8 mouse cellular contexts compared by ENCODE assay signal in genomic region chr10:75517758-75518143, GRCm38 (mm10). TPM values are rescaled to one million over a fixed set of nuclear protein-coding genes. Genes with fewer than 3 reads are reported as not detected.
A peak's percentile ranks its signal among the peaks of the same experiment; 100 is the strongest.
DNase-seq lines count a peak whose midpoint lies in the region; ATAC-seq and TF ChIP-seq lines count a peak whose summit lies in the region.

Gene Gucd1, minus strand, starts transcription at chr10:75517972.

- H3K36me3 ChIP-seq in C2C12 (ENCODE audit: control insufficient read depth, insufficient read depth) (peaks cover 40% of the 10 kb centered on the region), myocyte (ENCODE audit: control insufficient read depth, insufficient read depth) (peaks cover 21% of the 10 kb centered on the region)
- peaks cover 71% of the 10 kb centered on the region for H3K36me3 ChIP-seq in erythroblast, embryonic 14.5 days (ENCODE audit: control insufficient read depth)
- H3K36me3 ChIP-seq in heart, embryonic 11.5 days (ENCODE audit: control insufficient read depth, insufficient read depth, low read length), result peaks cover 13% of the 10 kb centered on the region
- H3K36me3 ChIP-seq in kidney, embryonic 16.5 days (ENCODE audit: insufficient read depth, low read length), result peaks cover 28% of the 10 kb centered on the region
- peaks cover 10% of the 10 kb centered on the region for H3K36me3 ChIP-seq in liver, adult 2 months (ENCODE audit: control insufficient read depth, insufficient read depth, low read length)
- H3K36me3 ChIP-seq in splenic B cell, adult 2 months (ENCODE audit: control insufficient read depth, insufficient read depth, low read length, poor library complexity, severe bottlenecking), result peaks cover 2% of the 10 kb centered on the region; the same call in 1 of the 2 replicates

- peak; percentile 99 for DNase-seq in brain, embryonic 14.5 days (ENCODE audit: low read depth)
- DNase-seq in liver, adult 2 months (ENCODE audit: extremely low read depth, low read depth, low spot score), result peak; percentile 88
- peak; percentile 96 for DNase-seq in splenic B cell, adult 2 months (ENCODE audit: low read depth, low spot score)

- H3K9ac ChIP-seq in heart, embryonic 11.5 days (ENCODE audit: low read depth, low read length), result peak within 1 kb of the TSS; percentile 94
- peak within 1 kb of the TSS; percentile 88 for H3K9ac ChIP-seq in kidney, embryonic 16.5 days (replicated peaks; ENCODE audit: low read length)
- H3K9ac ChIP-seq in liver, adult 2 months (ENCODE audit: low read depth, low read length), result peak within 1 kb of the TSS; percentile 99

- TF ChIP-seq POLR2A in brain, embryonic 14.5 days (IDR thresholded peaks at IDR 0.05; ENCODE audit: borderline replicate concordance, extremely low read depth, insufficient read depth, insufficient read length, poor library complexity, severe bottlenecking), result peak; percentile 45; the same call in 1 of the 2 replicates
- TF ChIP-seq POLR2A in liver, adult 2 months (IDR thresholded peaks at IDR 0.05; ENCODE audit: extremely low read depth, insufficient read depth, low read length), result peak; percentile 66; the same call in 1 of the 2 replicates
- TF ChIP-seq POLR2A in myocyte (IDR thresholded peaks at IDR 0.05; ENCODE audit: insufficient read length, low read depth), result peak; percentile 81

- H3K9me3 ChIP-seq in erythroblast, embryonic 14.5 days (ENCODE audit: control insufficient read depth, low read length), result no peaks in the 10 kb centered on the region
- H3K9me3 ChIP-seq in heart, embryonic 11.5 days (replicated peaks; ENCODE audit: control insufficient read depth, low read length), result no peaks in the 10 kb centered on the region
- no peaks in the 10 kb centered on the region for H3K9me3 ChIP-seq in kidney, embryonic 16.5 days (ENCODE audit: low read length)

- H3ac ChIP-seq in C2C12 (ENCODE audit: control insufficient read depth, insufficient read length, low read depth) (peak within 1 kb of the TSS; percentile 89), myocyte (ENCODE audit: control insufficient read depth, insufficient read length) (peak within 1 kb of the TSS; percentile 51)

- H3K27ac ChIP-seq in heart, embryonic 11.5 days (ENCODE audit: low read depth, low read length), result peak within 1 kb of the TSS; percentile 89
- peak within 1 kb of the TSS; percentile 97 for H3K27ac ChIP-seq in kidney, embryonic 16.5 days (ENCODE audit: low read length)
- H3K27ac ChIP-seq in liver, adult 2 months (replicated peaks; ENCODE audit: insufficient read depth, low read depth, low read length), result peak within 1 kb of the TSS; percentile 100

- H3K4me3 ChIP-seq in C2C12 (ENCODE audit: insufficient read depth, poor library complexity, severe bottlenecking), result peak within 1 kb of the TSS; percentile 97
- peak within 1 kb of the TSS; percentile 85 for H3K4me3 ChIP-seq in erythroblast, embryonic 14.5 days (replicated peaks)
- H3K4me3 ChIP-seq in heart, embryonic 11.5 days (ENCODE audit: low read depth, low read length), result peak within 1 kb of the TSS; percentile 93
- peak within 1 kb of the TSS; percentile 85 for H3K4me3 ChIP-seq in kidney, embryonic 16.5 days (ENCODE audit: low read length)
- peak within 1 kb of the TSS; percentile 92 for H3K4me3 ChIP-seq in liver, adult 2 months (ENCODE audit: insufficient read depth, low read depth, low read length)
- peak within 1 kb of the TSS; percentile 80 for H3K4me3 ChIP-seq in myocyte

- under 1% methylated on average over 20 of the region's 20 CpGs for WGBS in heart, embryonic 11.5 days (ENCODE audit: insufficient replicate concordance)
- WGBS in kidney, embryonic 16.5 days, result under 1% methylated on average over 20 of the region's 20 CpGs
- WGBS in liver, adult 2 months, result under 1% methylated on average over 20 of the region's 20 CpGs

- H3K79me2 ChIP-seq in C2C12 (ENCODE audit: control insufficient read depth, insufficient read depth) (peaks cover 86% of the 10 kb centered on the region), myocyte (ENCODE audit: control insufficient read depth, insufficient read depth) (peaks cover 76% of the 10 kb centered on the region)
- H3K79me2 ChIP-seq in liver, adult 2 months (ENCODE audit: control insufficient read depth, insufficient read depth, low read length), result peaks cover 38% of the 10 kb centered on the region; the same call in 1 of the 2 replicates

- H3K79me3 ChIP-seq in C2C12 (ENCODE audit: low read depth), result peaks cover 58% of the 10 kb centered on the region

- H3K4me2 ChIP-seq in heart, embryonic 11.5 days, result peak within 1 kb of the TSS; percentile 88
- H3K4me2 ChIP-seq in kidney, embryonic 16.5 days (replicated peaks; ENCODE audit: low read depth, low read length), result peak within 1 kb of the TSS; percentile 91
- H3K4me2 ChIP-seq in myocyte (ENCODE audit: low read depth), result peak within 1 kb of the TSS; percentile 91

- peak; percentile 81 for ATAC-seq in heart, embryonic 11.5 days (replicated peaks; ENCODE audit: insufficient number of reproducible peaks, low FRiP score, low TSS enrichment)
- ATAC-seq in kidney, embryonic 16.5 days (ENCODE audit: low FRiP score, low TSS enrichment), result peak; percentile 91

- peaks cover 74% of the 10 kb centered on the region for H3K4me1 ChIP-seq in erythroblast, embryonic 14.5 days (ENCODE audit: control insufficient read depth)
- H3K4me1 ChIP-seq in heart, embryonic 11.5 days (ENCODE audit: control insufficient read depth, insufficient read depth, low read length), result peaks cover 29% of the 10 kb centered on the region
- H3K4me1 ChIP-seq in kidney, embryonic 16.5 days (ENCODE audit: insufficient read depth, low read length), result peaks cover 23% of the 10 kb centered on the region
- H3K4me1 ChIP-seq in liver, adult 2 months (ENCODE audit: control insufficient read depth, insufficient read depth, low read length), result peaks cover 32% of the 10 kb centered on the region

- H3K27me3 ChIP-seq in C2C12 (ENCODE audit: control insufficient read depth, insufficient read depth, insufficient read length) (no peaks in the 10 kb centered on the region), myocyte (ENCODE audit: control insufficient read depth, insufficient read depth, insufficient read length) (no peaks in the 10 kb centered on the region)
- H3K27me3 ChIP-seq in erythroblast, embryonic 14.5 days (ENCODE audit: control insufficient read depth), result no peaks in the 10 kb centered on the region
- no peaks in the 10 kb centered on the region for H3K27me3 ChIP-seq in heart, embryonic 11.5 days (ENCODE audit: control insufficient read depth, insufficient read depth, low read length)
- H3K27me3 ChIP-seq in kidney, embryonic 16.5 days (ENCODE audit: insufficient read depth, low read length), result no peaks in the 10 kb centered on the region
- no peaks in the 10 kb centered on the region for H3K27me3 ChIP-seq in liver, adult 2 months (ENCODE audit: control insufficient read depth, insufficient read depth, low read length)
- no peaks in the 10 kb centered on the region for H3K27me3 ChIP-seq in splenic B cell, adult 2 months (ENCODE audit: control insufficient read depth, insufficient read depth, low read length, poor library complexity, severe bottlenecking)

- no peak for TF ChIP-seq CTCF in C2C12 (IDR thresholded peaks at IDR 0.05; ENCODE audit: control insufficient read depth, insufficient read depth, insufficient read length)
- no peak for TF ChIP-seq CTCF in brain, embryonic 14.5 days (IDR thresholded peaks at IDR 0.05; ENCODE audit: borderline replicate concordance, extremely low read depth, insufficient read depth, insufficient read length)
- TF ChIP-seq CTCF in liver, adult 2 months (IDR thresholded peaks at IDR 0.05; ENCODE audit: low read depth, low read length), result no peak

TF ChIP-seq in C2C12, 6 proteins besides CTCF, POLR2A, EP300 and RAD21:
- peak; percentile 96 for TF ChIP-seq MAX (IDR thresholded peaks at IDR 0.05)
- TF ChIP-seq MYOG (IDR thresholded peaks at IDR 0.05; ENCODE audit: control insufficient read depth, extremely low read depth, insufficient read length), result no peak

TF ChIP-seq in myocyte, 11 proteins besides CTCF, POLR2A, EP300 and RAD21:
- peak; percentile 2 for TF ChIP-seq USF1 (IDR thresholded peaks at IDR 0.05; ENCODE audit: low read depth)
- 0 out of 2 replicates have a peak, but pooled peaks have one; percentile 0 for TF ChIP-seq CEBPB (IDR thresholded peaks at IDR 0.05; ENCODE audit: insufficient read depth, poor library complexity, severe bottlenecking)
- TF ChIP-seq MYOD1 (IDR thresholded peaks at IDR 0.05; ENCODE audit: control insufficient read depth in 1 of 3, insufficient read length in 2 of 3, low read depth in 2 of 3), result no peak
- no peak for TF ChIP-seq E2F4 (IDR thresholded peaks at IDR 0.05; ENCODE audit: insufficient read depth)
- peak; percentile 13 for TF ChIP-seq MAX (IDR thresholded peaks at IDR 0.05; ENCODE audit: low read depth)
- TF ChIP-seq POLR2AphosphoS2 (IDR thresholded peaks at IDR 0.05; ENCODE audit: insufficient read length, low read depth), result peak; percentile 82
- peak; percentile 22 for TF ChIP-seq TCF12 (IDR thresholded peaks at IDR 0.05; ENCODE audit: insufficient read depth, poor library complexity, severe bottlenecking)

RNA-seq across cellular contexts. Expression of gene Gucd1, which starts in this region (rescaled TPM):
- 15.7 TPM for polyA plus RNA-seq in C2C12 (2012; fragmentation: generic; extraction: Trizol)
- polyA plus RNA-seq in brain, embryonic 14.5 days (2012; rRNA removed), result 26.0 and 33.2 TPM in 2 replicates
- 14.0 and 14.8 TPM in 2 replicates for polyA plus RNA-seq in erythroblast, embryonic 14.5 days (2012)
- polyA plus RNA-seq in heart, embryonic 11.5 days (2014; fragmentation: Nextera tagmentation; extraction: Ambion mirVana), result 30.5 and 35.2 TPM in 2 replicates
- polyA plus RNA-seq in kidney, embryonic 16.5 days (2015; fragmentation: Nextera tagmentation; extraction: Ambion mirVana), result 53.4 and 54.0 TPM in 2 replicates
- 115 and 138 TPM in 2 replicates for total RNA-seq in liver, adult 2 months (2014; rRNA removed)
- polyA plus RNA-seq in liver, adult 2 months (2012; rRNA removed), result 162 and 166 TPM in 2 replicates
- 17.5 TPM for polyA plus RNA-seq in myocyte (2012; fragmentation: generic; extraction: Trizol)

Comparison
In these comparisons a context has a peak if more than half of its experiments do, and no peak if none do; other contexts are left out.
1. Peak in every context shown above with its lines: DNase-seq, ATAC-seq, H3K4me3 ChIP-seq and H3K27ac ChIP-seq.